Mouse (Mus musculus): ENCODE results near the gene Slc15a3.

DNA sequence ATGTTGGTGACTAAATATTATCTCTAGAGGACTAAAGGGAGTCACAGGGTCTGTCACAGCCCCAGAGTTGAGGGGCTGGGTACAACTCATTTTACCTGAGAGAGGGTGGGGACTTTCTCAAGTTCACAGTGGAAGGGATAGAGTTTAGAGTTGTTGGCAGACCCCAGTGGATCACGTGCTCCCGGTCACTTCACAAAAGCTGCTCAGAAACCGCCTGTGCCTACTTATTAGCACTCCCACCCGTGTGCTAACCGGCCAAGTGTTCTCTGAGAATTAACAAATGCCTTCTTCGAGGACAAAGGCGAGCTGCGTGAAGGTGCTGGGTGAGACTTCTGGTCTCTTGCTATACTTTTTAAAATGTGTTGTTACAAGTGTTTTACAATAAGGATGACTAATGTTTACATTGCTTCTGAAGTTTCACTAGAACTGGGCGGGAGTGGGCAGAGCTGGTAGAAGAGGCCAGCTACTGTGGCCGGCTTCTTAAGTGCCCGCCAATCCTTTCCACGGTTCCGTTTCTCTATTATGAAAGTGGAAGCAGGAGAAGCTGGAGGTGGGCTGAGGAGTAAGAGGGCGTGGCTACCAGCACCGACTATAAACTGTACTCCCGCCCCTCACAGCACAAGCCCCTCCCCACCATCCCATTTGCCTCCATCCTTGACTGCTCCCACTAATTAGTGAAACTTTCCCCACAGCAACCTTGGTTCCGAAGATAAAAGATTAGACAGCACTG, 21.1 kb upstream of the Slc15a3 start:
- no peak for TF ChIP-seq GATA1 (IDR thresholded peaks at IDR 0.05; ENCODE audit: borderline replicate concordance, low read length)
- no peak for TF ChIP-seq FLI1 (IDR thresholded peaks at IDR 0.05; ENCODE audit: low read length)
